Mouse (Mus musculus) C2C12 (cell line): ENCODE data around the gene Fam19a3. TPM values are rescaled to one million over a fixed set of nuclear protein-coding genes. Genes with fewer than 3 reads are reported as not detected.

Source experiments
- H3K27me3 ChIP-seq: one replicate; pipeline ENCODE4 v1.6.1; 2011; ENCODE audit not compliant: control insufficient read depth, insufficient read depth, insufficient read length
- H3K36me3 ChIP-seq: one replicate; pipeline ENCODE4 v1.6.1; 2011; ENCODE audit not compliant: control insufficient read depth, insufficient read depth
- H3K4me3 ChIP-seq: one replicate; pipeline ENCODE4 v1.5.1; 2011; ENCODE audit warnings: mild to moderate bottlenecking, control low read depth; ENCODE audit not compliant: poor library complexity, insufficient read depth, severe bottlenecking
- H3K79me2 ChIP-seq: one replicate; pipeline ENCODE4 v1.6.1; 2011; ENCODE audit not compliant: control insufficient read depth, insufficient read depth
- H3K79me3 ChIP-seq: one replicate; pipeline ENCODE4 v1.6.1; 2011; ENCODE audit warnings: low read depth, control low read depth
- H3ac ChIP-seq: one replicate; pipeline ENCODE3; 2011; ENCODE audit warnings: low read depth; ENCODE audit not compliant: control insufficient read depth, insufficient read length
- CEBPB ChIP-seq: IDR thresholded peaks from one replicate; pipeline ENCODE4 v1.6.1; 2011; ENCODE audit warnings: low read depth, mild to moderate bottlenecking, control low read depth, moderate library complexity
- CTCF ChIP-seq: IDR thresholded peaks from one replicate; pipeline ENCODE4 v1.5.1; 2011; ENCODE audit not compliant: control insufficient read depth, insufficient read depth, insufficient read length
- FOSL1 ChIP-seq: IDR thresholded peaks from one replicate; pipeline ENCODE4 v1.8.0; 2011; ENCODE audit warnings: mild to moderate bottlenecking, low read length; ENCODE audit not compliant: poor library complexity, insufficient read depth, severe bottlenecking
- MAX ChIP-seq: IDR thresholded peaks from one replicate; pipeline ENCODE4 v1.6.1; 2011; ENCODE audit warnings: mild to moderate bottlenecking, control low read depth
- MYOD1 ChIP-seq: IDR thresholded peaks from one replicate; pipeline ENCODE4 v1.6.1; 2011; ENCODE audit warnings: low read depth; ENCODE audit not compliant: control insufficient read depth, insufficient read length
- MYOG ChIP-seq: IDR thresholded peaks from one replicate; pipeline ENCODE4 v1.6.1; 2011; ENCODE audit not compliant: control insufficient read depth, insufficient read length; ENCODE audit errors: extremely low read depth
- USF1 ChIP-seq: IDR thresholded peaks from one replicate; pipeline ENCODE4 v1.6.1; 2011; ENCODE audit warnings: low read depth, mild to moderate bottlenecking, control low read depth, moderate library complexity
- polyA plus RNA-seq: library from polyadenylated mRNA; unstranded; fragments of >200 nt; fragmentation: generic; extraction: Trizol; gene quantifications from one replicate; pipeline ENCODE4 v1.2.1, GENCODE M21; 2012; ENCODE audit warnings: missing spikeins

Fam19a3 gene
- polyA plus RNA-seq, 1 experiment, result not detected

GRCm38 (mm10) chr3:104790401-104790937, 8.8 kb upstream of the Fam19a3 start:
- Histone ChIP-seq H3K79me3 (peaks cover 32% of the 10 kb centered on the region), H3ac (peak overlapping the region; percentile 97), H3K79me2 (peaks cover 48% of the 10 kb centered on the region), H3K36me3 (peaks cover 37% of the 10 kb centered on the region), H3K4me3 (peak overlapping the region; percentile 66), H3K27me3 (no peaks in the 10 kb centered on the region)
- peak; percentile 46 for TF ChIP-seq CEBPB
- TF ChIP-seq MYOG, result no peak
- TF ChIP-seq MAX, result no peak

GRCm38 (mm10) chr3:104789822-104790221, 8.2 kb upstream of the Fam19a3 start:
- Histone ChIP-seq H3K4me3 (peak overlapping the region; percentile 66), H3ac (peak overlapping the region; percentile 97), H3K79me2 (peaks cover 48% of the 10 kb centered on the region), H3K79me3 (peaks cover 32% of the 10 kb centered on the region), H3K36me3 (peaks cover 33% of the 10 kb centered on the region), H3K27me3 (no peaks in the 10 kb centered on the region)
- TF ChIP-seq FOSL1, result no peak
- no peak for TF ChIP-seq MAX
- no peak for TF ChIP-seq USF1
- no peak for TF ChIP-seq MYOD1
- no peak for TF ChIP-seq CEBPB
- TF ChIP-seq CTCF, result no peak
- no peak for TF ChIP-seq MYOG

GRCm38 (mm10) chr3:104789312-104789605, 7.6 kb upstream of the Fam19a3 start:
- Histone ChIP-seq H3K4me3 (peak overlapping the region; percentile 66), H3K36me3 (peaks cover 32% of the 10 kb centered on the region), H3K79me2 (peaks cover 48% of the 10 kb centered on the region), H3ac (peak overlapping the region; percentile 97), H3K79me3 (peaks cover 32% of the 10 kb centered on the region), H3K27me3 (no peaks in the 10 kb centered on the region)
- TF ChIP-seq CEBPB, result no peak
- TF ChIP-seq CTCF, result no peak
- no peak for TF ChIP-seq MYOD1
- no peak for TF ChIP-seq MYOG
- TF ChIP-seq MAX, result no peak
- no peak for TF ChIP-seq FOSL1
- no peak for TF ChIP-seq USF1

DNA sequence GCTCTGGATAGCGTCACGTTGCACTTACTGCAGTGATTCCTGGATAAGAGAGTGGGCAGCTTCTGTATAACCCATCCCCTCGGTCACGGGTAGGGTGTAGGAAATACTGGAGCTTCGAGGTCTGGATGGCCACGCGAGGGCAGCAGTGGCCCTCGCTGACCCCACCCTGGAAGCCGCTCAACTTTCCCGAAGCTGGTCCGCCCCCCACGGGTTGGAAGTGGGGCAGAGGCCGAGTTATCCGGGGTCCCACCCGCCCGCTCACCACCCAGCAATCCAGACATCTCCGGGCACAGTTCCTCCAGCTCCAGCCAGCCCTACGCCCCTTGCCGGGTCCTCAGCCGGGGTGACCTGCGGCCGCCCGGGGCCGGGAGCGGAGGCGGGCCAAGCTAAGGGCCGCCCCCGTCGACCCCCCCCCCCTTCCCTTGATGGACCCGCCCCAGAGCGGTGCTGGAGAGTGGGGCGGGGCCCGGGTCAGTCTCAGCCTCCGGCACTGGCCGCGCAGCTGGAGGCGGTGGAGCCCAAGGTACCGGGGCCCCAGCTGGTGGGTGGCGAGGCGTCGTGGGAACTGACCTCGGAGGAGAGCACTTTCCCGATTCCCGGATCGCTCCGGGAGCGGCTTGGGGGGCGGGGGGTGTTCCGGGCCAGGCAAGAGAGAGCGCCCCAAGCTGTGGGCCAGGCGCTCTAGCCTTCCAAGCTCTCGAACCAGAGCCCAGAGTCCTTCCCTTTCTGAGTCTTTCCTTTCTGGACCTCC, 7.1 kb upstream of the Fam19a3 start:
- peak overlapping the region; percentile 66 for H3K4me3 ChIP-seq
- peaks cover 26% of the 10 kb centered on the region for H3K36me3 ChIP-seq
- H3K79me3 ChIP-seq, result peaks cover 32% of the 10 kb centered on the region
- peak overlapping the region; percentile 97 for H3ac ChIP-seq
- H3K27me3 ChIP-seq, result no peaks in the 10 kb centered on the region
- no peak for TF ChIP-seq MYOG
- peak; percentile 14 for TF ChIP-seq USF1
- no peak for TF ChIP-seq MYOD1
- no peak for TF ChIP-seq CEBPB
- TF ChIP-seq MAX, result no peak
- TF ChIP-seq FOSL1, result no peak
- peak; percentile 83 for TF ChIP-seq CTCF
- H3K79me2 ChIP-seq, result peaks cover 48% of the 10 kb centered on the region

DNA sequence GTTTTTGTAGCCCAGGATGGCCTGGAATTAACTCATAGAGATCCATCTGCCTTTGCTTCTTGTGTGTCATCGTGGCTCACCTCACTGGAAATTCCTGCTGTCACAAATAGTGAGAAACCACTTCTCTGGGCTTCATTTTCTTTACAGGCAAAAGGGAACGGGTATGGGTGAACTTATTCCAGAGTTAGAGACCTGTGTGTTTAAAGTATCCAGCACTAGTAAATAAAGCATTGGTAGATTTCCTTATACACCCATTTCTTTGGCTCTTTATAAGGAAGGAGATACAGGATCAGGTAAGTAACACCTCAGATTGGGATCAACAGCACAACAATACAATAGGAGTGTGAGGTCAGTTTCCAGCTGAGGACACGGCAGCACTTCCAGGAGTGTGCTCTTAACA, 6.4 kb upstream of the Fam19a3 start, which contains the start of gene Rhoc:
Gene Rhoc (plus strand): TSS at position 301 of the 400 bp plus-strand sequence.
- H3K79me3 ChIP-seq, result peaks cover 32% of the 10 kb centered on the region

More for the DNA sequence above, 6.4 kb upstream of the Fam19a3 start, which contains the start of gene Rhoc:
- TF ChIP-seq USF1 (no peak), MYOG (no peak), MAX (no peak), CEBPB (no peak), CTCF (no peak), MYOD1 (no peak), FOSL1 (no peak)
- peak within 1 kb of the TSS; percentile 66 for H3K4me3 ChIP-seq
- H3K27me3 ChIP-seq, result no peaks in the 10 kb centered on the region
- H3K79me2 ChIP-seq, result peaks cover 42% of the 10 kb centered on the region
- H3ac ChIP-seq, result peak within 1 kb of the TSS; percentile 97
- peaks cover 20% of the 10 kb centered on the region for H3K36me3 ChIP-seq
